Mouse (Mus musculus): ENCODE data around the gene Tmem263. TPM values are rescaled to one million over a fixed set of nuclear protein-coding genes. Genes with fewer than 3 reads are reported as not detected.

Tmem263 gene
- total RNA-seq (2021): 10 to 100 TPM; 15.3 to 16.8 TPM

DNA sequence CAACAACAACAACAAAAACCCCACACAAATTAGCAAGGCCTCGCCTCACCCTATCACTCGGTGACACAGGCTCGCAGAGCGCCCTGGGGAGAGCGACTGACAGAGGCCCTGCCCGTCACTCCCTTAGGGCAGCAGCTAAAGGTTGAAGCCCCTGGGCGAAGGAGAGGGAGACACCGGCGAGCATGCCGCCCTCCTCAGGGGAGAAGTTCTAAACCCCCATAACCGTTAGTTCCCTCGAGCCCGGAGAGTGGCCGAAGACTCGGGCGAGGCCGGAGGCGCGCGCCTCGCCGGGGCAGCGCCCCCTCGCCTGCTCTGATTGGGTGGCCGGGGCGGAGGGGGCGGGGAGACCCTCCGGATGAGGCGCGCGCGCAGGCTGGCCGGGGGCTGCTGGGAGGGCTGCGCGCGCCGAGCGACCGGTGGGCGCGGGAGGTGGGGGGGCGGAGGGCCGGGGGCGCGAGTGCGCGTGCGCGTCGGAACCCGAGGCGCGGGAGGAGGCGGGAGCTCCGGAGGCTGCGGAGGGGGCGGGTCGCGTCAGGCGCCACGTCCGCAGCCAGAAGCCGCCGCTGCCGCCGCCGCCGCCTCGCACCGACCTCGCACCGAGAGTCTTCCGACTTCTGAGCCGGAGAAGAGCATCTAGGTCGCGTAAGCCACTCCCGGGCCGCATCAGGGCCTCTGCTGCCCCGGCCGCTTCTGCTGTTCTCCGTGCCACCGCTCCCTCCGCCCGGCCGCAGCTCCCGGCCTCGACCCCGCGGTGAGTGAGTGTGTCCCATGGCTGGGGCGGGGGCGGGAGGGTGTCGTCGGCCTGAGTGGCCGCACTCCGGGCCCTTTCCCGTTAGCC, at the start of gene Tmem263, which contains the start of gene Fhl4:
TSS of gene Tmem263 (plus strand) at position 381 of the 838 bp plus-strand sequence.
TSS of gene Fhl4 (minus strand) at position 249 of the 838 bp plus-strand sequence.
- peak; percentile 75 for DNase-seq (ENCODE audit: low spot score)
- intact Hi-C loops (cut with DNase I): loop anchor here (2.0 to 5.0 kb wide), 2 partner anchors 24 to 85 kb away; partner anchors contain the start of gene Cry1

DNA sequence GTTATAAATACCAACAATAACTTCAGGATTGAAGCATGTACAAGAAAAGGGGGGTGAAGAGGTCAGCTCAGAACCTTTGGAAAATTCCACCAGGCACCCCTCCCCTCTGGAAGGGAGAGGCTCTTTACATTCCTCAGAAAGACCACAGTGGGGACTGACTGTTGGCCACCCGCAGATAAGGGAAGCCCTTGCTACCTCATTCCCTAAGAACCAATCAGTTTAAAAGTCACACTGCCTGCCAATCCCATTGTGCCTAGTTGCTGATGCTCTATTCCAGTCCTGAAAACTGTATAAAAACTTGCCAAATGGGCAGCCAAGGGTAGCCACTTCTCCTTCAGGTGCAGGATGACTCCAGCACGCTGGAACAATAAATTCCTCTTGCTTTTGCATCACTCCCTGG, 47.6 kb upstream of the Tmem263 start:
- no peak for DNase-seq (ENCODE audit: low spot score)
- intact Hi-C loops (cut with DNase I): no loop called here

DNA sequence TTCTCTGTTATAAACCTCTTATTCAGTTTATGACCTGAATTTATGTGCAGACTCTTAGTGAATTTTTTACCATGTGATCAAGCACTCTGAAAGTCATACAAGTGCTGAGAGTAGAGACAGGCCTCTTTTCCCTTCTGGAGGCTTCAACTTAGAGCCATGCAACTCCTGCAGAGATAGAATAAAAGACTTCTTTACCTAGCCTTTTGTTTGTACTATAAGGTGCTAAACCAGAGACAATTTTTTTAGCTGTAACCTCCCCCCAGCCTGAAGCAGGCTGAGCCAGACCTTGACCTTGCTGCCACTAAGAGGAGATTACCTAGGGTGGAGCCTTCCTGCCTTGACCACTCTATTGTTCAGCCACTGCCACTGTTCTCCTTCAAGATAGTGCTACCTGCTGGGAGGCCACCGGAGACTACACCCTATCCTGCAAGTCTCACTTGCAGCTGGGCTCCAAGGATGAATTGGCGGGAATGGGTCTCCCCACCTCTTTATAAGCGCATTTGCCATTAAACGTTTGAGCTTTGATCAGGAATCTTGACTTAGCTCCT, 30.7 kb upstream of the Tmem263 start:
- DNase-seq (ENCODE audit: low spot score): no peak
- intact Hi-C loops (cut with DNase I): no loop called here

DNA sequence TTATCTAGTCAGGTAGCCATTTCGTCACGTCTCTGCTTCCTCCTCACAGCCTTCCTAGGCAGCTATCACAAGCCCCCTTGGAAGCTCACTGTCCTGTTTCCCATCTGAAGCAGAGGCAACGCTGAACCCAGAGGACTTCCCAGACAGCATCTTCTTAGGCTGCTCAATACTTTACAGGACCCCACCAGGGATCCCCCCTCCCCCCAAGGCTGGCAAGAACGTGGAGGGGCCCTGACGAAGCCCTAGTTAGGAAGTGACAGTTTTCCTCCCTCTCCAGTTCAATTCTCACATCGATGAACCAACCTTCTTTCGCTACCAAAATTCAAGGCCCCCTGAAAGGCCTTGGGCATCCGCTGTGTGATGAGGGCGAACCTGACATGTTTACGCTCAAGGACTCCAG, 586 bp upstream of the Tmem263 start:
- intact Hi-C loops (cut with DNase I): loop anchor here (2.0 to 5.0 kb wide), 2 partner anchors 25 to 85 kb away; partner anchors contain the start of gene Cry1
- peak; percentile 10 for DNase-seq (ENCODE audit: low spot score)

DNA sequence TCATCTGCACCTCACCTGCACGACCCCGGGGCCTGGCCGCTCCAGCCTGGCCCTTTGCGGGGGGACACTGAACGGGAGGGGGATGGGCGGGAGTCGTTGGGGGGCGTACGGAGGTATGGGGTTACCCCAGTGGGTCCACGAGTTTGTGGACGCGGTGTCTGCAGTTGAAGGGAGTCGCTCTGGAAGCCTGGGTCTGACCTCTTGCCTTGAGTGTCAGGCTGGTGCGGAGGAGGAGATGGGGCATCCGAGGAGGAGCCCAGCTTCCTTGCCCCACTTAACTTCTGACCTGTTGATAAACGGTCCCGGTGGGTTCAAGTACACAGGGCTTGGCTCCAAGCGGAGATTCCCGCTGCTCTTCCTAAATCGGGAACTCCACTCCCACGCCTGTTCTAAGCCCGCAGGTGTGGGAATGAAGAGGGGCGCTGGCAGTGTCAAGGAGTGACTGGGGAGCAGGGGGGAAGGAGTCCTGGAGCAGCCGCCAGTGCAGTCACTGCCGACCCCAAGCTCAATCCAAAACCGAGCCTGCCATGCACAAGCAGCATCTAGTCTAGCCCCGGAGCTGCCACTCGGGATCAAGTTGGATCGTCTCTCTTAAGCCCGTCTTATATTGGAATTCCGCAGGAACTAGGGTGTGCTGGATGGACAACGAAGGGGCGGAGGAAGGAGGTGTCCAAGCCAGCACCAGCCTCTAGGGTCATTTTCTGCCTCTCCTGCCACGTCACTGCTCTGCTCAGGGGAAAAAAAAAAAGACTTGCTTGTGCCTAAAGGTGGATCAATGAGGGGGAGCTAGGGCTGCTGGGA, 858 bp downstream of the Tmem263 start:
- intact Hi-C loops (cut with DNase I): loop anchor here (2.0 to 5.0 kb wide), 2 partner anchors 24 to 84 kb away; partner anchors contain the start of gene Cry1
- DNase-seq (ENCODE audit: low spot score): peak; percentile 6

DNA sequence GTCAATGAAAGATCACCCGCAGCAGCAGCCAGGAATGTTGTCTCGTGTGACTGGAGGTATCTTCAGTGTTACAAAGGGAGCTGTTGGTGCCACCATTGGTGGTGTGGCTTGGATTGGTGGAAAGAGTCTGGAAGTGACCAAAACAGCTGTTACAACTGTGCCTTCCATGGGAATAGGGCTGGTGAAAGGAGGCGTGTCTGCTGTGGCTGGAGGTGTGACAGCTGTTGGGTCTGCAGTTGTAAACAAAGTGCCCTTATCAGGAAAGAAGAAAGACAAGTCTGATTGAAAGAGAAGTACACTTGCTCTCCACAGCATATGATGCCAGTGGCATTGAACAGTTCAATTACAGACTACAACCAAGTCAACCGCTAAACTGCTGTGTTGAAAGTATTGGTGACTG, 12.0 kb downstream of the Tmem263 start:
- intact Hi-C loops (cut with DNase I): no loop called here
- no peak for DNase-seq (ENCODE audit: low spot score)

DNA sequence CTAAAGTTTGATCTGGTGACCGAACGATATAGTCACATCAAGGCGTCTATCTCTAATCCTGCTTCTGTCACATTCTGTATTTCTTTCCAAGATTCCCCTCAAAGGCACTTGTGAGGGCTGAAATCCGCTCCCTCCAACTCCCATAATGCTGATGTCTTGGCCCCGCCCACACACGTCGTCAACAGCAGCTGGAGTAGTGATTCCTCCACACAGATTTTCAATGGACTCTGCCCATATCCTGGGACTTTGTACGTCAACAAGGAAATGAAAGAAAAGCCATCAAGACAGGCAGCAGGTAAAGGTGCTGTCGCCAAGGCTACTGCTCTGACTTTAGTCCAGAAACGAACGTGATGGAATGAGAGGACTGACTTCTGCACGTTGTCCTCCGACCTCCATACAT, 22.8 kb downstream of the Tmem263 start:
- intact Hi-C loops (cut with DNase I): loop anchor here (10.0 kb wide), 1 partner anchor 480 kb away; no protein-coding TSS in a partner anchor
- DNase-seq (ENCODE audit: low spot score): no peak

DNA sequence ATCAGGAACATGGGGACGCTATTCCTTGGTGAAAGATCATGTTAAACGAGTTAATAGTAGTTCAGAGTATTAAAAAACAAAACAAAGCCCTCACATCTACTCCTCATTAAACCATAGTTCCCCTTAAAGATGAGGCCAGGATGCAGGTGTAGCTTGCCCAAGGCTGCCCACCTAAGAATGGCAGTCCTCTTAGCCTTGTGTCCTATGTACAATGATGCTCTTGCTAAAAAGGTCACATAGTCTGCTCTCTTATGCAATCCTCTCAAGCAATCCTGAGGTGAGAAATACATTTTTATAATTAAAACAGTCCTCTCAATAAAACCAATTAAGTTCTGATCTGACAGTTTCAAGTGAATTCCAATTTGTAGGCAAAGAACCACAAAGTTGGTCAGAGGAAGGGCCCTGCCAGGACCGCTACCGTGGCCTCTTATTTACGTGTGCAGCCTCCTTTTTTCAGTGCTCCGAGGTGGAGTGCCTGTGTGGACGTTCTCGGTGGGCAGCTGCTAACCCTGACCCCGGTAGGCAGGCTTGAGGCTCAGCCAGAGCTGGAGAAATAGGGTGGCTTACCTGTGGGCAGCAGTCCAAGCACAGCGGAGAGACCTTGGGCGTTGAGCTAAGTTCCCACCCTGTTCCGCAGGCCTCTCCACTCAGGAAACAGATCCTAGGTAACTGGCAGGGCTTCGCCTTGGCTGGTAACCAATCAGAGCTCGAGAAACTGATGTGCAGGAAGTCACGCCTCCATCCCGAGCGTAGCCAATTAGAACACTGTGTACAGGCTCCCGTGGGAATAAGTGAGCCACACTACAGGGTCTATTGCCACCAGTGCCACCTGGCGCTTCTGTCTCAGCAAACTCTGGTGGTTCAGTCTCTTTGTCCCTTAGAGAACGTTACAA, 25.2 kb downstream of the Tmem263 start, which contains the start of gene Mterf2:
TSS of gene Mterf2 (minus strand) at position 633 of the 893 bp plus-strand sequence.
- intact Hi-C loops (cut with DNase I): loop anchor here (2.0 to 10.0 kb wide), 2 partner anchors 25 to 483 kb away; partner anchors contain the start of genes Fhl4 and Tmem263
- peak; percentile 89 for DNase-seq (ENCODE audit: low spot score)

DNA sequence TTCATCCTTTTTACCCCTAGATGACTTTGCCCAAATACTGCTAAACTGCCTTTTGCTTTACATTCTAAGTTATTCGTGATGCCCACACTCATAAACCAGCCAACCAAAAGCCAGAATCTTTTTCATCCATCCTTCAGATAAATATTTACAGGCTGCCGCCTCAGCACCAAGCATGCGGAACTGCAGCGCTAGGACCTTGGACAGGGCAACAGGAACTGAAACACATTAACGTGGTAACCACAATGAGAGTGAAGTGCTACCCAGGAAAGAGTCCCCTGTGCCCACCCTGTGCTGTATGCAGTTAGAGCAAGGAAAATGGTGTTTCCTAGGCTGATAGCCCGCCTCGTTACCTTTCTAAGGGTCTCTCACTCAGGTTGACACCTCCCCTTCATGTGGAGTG, 26.0 kb downstream of the Tmem263 start:
- intact Hi-C loops (cut with DNase I): loop anchor here (10.0 kb wide), 1 partner anchor 484 kb away; no protein-coding TSS in a partner anchor
- DNase-seq (ENCODE audit: low spot score): no peak

DNA sequence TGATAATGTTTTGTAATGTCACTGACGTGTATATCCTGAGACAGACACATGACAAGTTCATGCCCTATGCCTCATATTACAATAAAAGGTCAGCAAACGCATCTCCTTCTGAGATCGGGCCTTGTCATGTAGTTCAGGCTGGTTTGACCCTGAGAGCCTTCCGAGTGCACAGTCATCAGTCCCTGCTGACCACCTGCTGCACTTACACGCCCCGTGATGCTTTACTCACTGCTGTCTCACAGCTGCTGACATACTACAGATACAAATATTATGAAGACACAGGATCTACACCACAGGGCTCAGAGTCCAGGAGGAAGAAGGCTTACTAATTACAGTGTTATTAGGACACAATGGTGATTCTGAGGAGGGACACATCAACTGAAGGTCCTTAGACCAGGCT, 34.1 kb downstream of the Tmem263 start:
- DNase-seq (ENCODE audit: low spot score): no peak
- intact Hi-C loops (cut with DNase I): no loop called here

DNA sequence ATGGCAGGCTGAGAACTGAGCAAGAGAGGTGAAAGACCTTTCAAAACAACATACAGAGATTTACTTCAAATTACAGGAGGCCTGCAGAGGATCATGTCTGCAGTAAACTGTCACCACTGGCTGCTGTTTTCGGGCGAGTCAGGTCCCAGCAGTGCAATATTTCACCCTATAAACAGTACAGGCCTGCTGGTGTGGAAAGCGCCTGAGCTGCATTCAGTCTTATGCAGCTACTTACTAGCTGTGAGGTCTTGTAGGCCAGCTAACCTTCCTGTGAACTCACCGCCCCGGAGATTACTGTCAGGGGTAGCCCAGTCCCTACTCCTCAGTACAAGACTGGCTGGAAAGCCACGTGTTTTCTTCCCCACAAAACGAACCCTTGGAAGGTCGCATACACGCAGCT, 39.0 kb downstream of the Tmem263 start:
- intact Hi-C loops (cut with DNase I): no loop called here
- no peak for DNase-seq (ENCODE audit: low spot score)

DNA sequence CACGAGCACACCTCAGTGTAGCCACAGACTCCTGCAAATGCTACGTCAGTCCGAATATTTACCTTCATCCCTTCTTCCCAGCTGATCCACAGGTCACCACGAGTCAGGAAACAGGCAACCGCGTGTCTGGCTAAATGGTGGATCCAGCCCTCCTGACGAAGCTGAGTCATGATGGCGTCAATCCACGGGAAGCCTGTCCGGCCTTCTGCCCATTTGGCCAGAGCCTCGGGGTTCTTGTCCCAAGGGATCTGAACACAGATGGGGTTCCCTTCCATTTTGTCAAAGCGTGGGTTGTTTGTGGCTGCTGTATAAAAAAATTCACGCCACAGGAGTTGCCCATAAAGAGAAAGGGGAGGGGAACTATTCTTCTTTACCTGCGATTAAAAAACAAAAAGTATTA, 43.9 kb downstream of the Tmem263 start:
- no peak for DNase-seq (ENCODE audit: low spot score)
- intact Hi-C loops (cut with DNase I): no loop called here

DNA sequence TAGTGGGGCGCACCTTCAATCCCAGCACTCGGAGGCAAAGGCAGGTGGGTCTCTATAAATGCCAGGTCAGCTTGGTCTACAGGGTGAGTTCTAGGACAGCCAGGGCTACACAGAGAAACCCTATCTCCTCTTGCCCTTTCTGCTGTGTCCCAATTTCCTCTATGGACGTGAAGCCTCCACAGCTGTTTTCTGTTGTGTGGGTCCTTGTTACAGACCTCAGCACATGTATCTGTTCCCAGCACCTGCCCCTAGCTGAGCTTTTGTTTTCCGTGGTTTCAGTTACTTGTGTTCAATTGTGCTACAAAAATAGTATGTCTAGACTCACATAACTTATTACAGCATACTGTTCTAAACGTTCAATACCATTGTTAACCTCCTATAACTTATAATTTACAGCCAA, 46.8 kb downstream of the Tmem263 start:
- intact Hi-C loops (cut with DNase I): no loop called here

DNA sequence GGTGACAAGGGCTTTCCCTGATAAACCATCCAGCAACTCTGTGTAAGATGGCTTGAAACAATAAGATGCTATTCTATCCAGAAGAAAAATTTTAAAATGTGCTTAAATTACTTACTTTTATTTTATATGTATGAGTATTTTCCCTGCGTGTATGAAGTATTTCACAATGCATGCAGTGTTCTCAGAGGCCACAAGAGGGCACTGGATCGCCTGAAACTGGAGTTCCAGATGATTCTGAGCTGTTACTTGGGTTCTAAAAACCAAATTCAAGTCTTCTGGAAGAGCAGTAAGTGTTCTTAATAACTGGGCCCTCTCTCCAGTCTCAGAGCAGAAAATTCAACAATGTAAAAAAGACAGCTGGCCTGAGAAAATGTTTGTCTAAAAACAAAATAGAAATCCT, 51.8 kb downstream of the Tmem263 start:
- intact Hi-C loops (cut with DNase I): loop anchor here (2.0 kb wide), 1 partner anchor 29 kb away; no protein-coding TSS in a partner anchor

More for the DNA sequence above, 46.8 kb downstream of the Tmem263 start:
- DNase-seq (ENCODE audit: low spot score): no peak

DNA sequence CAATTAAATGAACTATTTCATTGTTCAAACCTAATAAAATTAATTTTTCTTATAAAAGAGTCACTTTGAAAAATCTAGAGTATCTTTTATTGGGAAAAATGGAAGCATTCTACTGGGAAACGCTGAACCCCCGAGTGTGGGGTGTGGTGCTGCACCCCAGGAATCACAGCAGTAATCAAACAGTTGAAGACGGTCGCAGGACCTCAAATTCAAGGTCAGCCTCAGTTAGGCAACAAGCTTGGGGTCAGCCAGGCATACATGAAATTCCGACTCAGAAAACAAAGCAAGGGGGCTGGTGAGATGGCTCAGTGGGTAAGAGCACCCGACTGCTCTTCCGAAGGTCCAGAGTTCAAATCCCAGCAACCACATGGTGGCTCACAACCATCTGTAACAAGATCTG, 55.0 kb downstream of the Tmem263 start:
- intact Hi-C loops (cut with DNase I): no loop called here

More for the DNA sequence above, 51.8 kb downstream of the Tmem263 start:
- DNase-seq (ENCODE audit: low spot score): no peak

DNA sequence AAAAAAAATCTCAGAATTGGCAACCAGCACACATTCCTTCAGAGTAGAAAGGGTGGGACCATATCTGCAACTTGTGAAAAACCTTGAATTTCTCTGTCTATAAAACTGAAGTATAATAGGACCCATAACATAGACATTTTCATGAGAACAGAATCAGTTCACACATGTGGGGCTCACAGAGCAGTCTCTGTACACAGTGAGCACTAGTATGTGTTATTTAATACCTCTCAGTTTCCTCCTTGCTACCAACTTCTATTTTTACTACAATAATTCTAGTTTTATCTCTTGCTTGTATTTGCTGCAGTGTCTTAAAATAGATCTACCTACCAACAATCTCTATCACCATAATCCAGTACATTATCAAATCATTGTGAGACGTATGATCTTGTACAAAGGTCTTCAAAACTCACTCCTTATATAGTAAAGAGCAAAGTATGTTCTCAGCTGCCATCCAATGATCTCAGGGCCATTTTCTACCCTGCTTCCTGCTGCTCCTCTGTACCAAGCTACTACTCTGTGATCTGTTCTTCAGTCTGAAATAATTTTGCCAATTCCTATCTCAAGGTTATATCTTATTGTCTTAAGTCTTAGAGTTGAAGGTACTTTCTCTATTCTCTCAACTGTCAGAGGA, 57.7 kb downstream of the Tmem263 start:
- intact Hi-C loops (cut with DNase I): no loop called here
- DNase-seq (ENCODE audit: low spot score): no peak

More for the DNA sequence above, 55.0 kb downstream of the Tmem263 start:
- DNase-seq (ENCODE audit: low spot score): no peak

DNA sequence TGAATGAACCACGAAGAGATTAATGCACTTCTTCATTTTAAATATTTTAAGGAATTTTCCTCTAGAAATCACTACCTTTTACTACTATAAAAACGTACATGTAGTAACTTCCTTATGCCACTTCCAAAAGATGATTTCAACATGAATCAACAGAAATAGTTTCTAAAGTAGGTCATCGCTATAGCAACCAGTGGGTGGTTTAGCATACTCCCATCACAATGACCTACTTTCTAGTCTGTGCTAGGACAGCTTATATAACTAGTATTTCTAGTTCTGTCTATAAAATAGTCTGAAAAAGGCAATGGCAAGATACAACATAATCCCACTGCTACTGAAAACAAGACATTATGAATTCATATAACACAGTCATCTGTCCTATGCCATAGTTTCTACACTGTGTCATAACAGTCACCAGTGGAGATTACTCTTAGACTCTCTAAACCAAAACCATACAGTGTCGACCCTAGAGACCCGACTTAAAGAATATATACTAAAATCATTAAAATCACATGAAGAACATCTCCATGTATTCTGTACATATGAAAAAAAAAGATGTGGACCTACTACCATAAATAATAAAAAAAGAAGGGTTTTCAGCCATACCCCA, 59.4 kb downstream of the Tmem263 start:
- DNase-seq (ENCODE audit: low spot score): no peak
- intact Hi-C loops (cut with DNase I): no loop called here

DNA sequence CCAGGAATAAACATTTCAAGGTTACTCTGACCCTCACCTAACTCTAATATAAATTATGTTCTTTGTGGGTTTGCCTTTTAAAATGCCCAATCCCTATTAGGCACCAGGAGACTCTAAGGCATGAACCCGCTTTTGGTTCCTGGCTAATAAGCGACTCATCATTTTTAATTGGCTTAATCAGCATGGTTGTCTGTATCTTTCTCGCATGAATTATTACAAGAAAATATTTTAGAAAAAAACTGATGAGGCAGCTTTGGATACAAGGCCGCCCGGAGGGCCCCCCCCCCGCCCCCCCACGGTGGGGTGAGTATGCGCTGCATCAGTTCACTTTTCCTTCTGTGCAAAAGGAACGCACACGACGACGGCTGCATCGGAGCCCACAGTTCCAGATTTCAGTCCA, 62.4 kb downstream of the Tmem263 start:
- no peak for DNase-seq (ENCODE audit: low spot score)
- intact Hi-C loops (cut with DNase I): no loop called here

Measured in heart, postnatal 25 days (tissue).